Mouse (Mus musculus): ENCODE results near the gene Gphb5.
A peak's percentile ranks its signal among the peaks of the same experiment; 100 is the strongest.

Gphb5 gene

DNA sequence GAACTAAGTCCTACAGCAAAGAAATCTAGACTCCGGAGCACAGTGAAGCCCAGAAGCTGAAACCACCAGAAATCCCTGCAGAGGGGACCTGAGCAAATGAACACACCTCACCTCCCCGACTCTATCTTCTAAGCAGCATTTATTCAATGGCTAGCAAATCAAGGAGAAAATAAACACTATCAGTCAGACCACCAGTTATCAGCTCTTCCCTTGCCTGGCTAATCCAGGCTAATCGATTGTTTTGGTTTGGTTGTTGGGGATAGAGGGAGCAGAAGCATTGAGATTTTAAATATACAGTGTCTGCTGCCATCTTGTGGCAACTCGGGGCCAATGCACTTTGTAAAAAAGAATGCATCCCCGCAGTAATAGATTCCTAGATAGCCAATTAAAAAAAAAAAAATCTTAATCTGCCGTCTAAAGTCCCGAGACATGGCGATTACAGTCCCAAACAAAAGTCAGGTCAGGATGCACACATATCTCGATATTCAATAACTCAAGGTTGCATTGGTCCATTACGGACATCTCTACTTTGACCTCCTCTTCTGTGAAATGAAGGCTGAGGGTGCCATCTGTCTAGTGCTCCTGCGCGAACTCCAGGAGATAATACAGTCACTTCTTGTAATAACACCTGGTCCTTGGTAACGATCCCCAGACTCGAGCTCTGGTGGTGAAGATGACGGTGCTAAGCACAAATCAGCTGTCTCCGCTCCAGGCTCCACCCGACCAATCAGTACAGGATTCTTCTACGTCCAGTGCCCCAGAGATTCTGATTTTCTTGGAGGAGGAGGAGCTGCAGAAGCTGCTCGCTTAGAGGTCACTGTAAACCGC lies 27.1 kb downstream of the Gphb5 start:
- peak; percentile 61 to 79 for DNase-seq

DNA sequence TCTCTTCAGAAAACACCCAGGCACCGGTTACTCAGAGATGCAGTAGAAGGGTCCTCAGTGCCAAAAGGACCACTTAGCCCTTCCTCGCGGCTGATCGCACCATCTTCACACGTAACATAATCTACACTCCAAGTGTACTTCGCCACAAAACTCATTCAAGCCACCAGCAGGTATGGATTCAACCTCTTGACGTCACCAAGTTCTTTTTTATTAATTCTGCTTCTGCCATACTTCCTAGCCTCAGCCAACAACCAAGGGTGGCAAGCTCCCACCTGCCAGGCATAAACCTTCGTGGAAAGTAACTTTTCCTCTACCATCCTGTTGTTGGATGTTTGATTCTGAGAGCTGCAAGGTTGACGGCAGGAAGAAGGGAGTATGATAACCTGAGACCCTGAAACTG lies 28.1 kb downstream of the Gphb5 start:
- no peak for DNase-seq

DNA sequence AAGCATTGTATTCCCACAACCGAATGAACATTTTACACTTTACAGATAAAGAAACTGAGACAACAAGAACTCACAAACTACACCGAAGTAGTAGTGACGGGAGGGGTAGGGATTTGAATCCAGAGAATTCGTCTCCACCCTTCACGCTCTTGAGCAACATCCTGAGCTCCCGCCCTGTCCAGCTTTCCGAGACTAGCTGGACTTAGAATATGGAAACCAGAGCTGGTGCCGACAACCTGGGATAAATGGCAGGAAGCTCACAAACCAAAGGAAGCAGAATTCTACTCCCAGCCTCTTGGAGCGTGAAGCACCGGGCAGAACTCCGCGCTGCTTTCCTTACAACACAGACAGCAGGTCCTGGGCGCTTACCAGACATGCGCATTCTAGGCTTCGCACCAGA lies 28.7 kb downstream of the Gphb5 start:
- no peak for DNase-seq

DNA sequence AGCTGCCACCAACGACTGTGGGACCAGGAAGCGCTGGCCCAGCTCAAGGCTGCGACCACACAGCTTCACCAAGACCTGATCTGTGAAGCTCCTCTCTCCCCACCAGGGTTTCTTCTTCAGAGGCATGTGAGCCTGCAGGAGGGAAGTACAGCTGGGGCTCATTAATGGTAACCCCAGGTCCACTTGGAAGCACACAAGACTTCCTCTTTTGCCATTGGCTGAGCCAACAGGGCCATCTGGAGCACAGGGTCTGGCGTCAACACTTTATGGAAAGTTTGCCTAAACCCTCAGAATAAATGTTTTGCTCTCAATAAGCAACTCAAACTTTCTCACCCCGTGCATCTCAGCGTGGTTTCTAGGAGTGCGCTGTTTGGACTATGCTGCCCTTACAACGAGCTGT lies 29.4 kb downstream of the Gphb5 start:
- no peak for DNase-seq

DNA sequence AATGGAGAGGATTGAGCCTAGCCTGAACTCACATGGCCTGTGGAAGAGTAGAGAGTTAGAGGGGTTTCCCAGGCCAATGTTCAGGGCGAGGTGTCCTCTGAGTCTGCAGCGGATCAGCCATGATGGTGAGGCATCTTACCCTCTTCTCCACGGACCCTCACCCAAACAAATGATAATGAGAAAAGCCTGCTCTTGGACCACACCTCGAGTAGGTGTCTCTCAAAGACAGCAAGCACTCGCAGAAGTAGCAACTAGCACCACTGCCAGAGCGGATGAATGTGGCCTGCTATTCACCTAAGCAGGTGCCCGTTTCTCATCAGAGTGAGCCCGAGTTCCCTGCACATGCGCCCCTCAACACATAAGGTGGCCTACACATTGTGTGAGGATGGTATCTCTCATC lies 29.9 kb downstream of the Gphb5 start:
- no peak for DNase-seq

DNA sequence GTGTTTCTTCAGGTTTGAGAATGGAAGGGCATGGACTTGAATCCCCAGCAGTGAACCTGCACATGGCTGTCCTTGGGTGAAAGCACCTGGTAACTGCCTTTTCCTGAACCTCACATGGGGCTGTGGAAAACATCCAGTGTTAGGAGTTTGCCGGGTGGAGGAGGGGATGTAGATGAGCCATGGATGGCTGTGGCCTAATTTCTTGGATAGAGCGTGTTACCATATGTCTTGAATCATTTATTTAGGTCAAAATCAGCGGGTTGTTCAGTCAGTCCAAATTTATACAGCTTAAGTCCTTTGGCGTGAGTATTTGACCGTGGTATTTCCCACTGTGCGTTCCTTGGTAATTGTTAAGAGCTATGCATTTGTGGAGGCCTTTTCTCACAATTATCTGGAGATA lies 40.5 kb downstream of the Gphb5 start:
- peak; percentile 53 to 78 for DNase-seq

DNA sequence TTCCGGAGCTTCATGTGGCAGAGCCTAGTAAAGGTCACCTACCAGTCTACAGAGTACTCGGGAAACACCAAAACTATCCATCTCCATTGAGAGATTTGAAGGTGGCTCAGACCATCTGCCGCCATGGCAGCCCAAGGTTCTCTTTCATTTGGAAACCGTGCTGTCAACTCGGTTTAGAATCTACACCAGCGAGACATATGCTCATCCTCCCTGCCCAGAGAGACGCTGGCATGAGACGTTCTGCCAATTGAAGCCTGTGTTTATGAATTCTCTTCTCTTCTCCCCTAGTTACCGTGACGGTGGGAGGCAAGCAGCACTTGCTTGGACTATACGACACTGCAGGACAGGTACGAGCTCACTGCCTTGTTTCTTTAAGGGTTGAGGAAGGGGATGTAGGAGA lies 41.5 kb downstream of the Gphb5 start:
- peak; percentile 74 to 84 for DNase-seq

DNA sequence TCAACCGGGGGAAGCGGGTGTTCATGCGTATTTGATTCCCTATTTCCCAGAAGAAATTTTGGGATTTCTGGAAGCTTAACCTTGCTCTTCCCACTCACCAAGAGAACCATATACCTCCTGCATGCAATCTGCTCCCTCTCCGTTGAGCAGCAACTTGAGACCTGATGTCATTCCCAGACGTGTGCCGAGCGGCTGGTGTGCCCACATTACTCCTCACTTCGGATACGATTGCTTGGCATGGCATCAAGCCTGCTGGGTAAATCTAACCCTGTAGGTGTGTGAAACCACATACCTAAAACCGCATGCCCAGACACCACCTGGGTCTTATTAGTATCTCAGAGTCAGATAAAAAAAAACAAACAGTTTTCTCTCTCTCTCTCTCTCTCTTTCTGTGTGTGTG lies 42.1 kb downstream of the Gphb5 start:
- peak; percentile 55 to 60 for DNase-seq

DNA sequence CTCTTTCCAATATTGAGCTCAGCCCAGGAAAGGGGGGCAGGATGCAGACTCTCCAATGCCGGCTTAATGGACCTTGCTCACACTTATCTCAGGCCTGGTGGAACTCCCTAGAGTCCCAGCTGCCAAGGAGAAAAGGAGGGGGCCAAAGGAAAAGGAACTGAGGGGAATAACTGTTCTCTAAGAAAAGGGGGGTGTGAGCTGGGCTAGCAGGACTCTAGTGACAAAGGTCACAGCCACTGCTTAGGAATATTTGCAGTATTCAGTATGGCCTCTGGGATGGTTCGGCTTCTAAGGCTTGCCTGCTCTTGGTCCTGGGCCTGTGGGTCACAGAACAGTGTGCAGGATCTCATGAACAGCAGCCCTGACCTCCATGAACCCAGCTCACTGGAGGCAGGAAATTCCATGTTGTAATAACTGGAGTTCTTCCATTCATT lies 47.1 kb downstream of the Gphb5 start:
- DNase-seq, result no peak

DNA sequence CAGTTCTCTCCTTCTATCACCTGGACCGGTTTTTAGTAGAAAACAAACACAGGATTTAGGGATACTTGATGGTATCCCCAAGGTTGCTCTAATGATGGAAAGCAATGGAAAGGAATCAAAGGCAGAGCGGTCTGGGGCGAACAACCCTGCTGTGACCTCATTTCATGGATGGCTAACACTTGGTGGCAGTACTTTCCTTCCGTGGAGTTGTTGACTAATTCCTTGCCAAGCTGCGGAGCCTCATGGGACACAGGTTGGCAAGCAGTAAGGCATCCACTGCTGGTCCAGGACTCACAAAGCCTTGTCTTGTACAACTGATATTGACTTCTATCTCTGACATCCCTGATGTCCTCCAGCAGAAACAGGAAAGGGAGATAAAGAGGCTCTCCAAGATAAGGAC lies 48.1 kb downstream of the Gphb5 start:
- DNase-seq, result peak; percentile 71 to 77

DNA sequence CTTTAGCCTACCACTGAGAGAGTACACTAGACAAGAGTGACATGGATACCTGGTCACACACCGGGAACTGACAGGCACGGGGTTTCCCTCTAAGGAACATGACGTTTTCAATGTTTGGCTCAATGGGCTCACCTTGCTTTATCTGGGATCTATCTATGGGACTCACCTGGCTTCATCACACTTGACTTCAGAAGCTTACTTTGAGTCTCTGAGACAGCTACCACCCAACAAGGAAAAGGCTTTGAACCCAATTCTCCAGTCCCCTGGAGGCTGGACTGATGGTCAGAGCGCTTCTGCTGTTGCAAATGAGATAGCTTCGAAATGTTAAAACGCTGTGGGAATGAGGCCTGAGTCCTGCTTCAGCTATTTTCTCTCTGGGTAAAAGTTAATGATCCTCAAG lies 49.2 kb downstream of the Gphb5 start:
- no peak for DNase-seq

DNA sequence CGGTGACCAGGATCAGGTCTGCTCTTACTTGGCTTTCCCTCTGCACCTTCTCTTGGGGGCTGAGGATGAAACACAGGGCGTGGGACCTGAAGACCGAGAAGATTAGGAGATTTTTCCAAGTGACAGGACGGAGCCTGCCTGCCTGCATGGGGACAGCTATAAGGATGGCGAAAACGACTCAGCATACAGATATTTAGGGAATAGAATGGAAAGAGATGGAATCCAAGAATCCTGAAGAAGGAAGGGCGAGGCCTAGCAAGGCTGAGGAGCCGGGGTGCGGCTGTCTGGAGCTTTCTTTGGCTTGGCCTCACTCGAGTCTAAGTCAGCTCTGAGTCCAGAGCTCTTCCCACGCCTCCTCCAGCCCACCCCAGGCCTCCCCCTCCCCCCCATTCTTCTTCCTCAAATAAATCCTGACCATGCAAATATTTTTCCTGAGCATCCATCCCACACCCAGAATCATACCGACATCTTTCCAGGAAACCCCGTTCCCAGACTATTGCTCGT lies 50.9 kb downstream of the Gphb5 start:
- no peak for DNase-seq

DNA sequence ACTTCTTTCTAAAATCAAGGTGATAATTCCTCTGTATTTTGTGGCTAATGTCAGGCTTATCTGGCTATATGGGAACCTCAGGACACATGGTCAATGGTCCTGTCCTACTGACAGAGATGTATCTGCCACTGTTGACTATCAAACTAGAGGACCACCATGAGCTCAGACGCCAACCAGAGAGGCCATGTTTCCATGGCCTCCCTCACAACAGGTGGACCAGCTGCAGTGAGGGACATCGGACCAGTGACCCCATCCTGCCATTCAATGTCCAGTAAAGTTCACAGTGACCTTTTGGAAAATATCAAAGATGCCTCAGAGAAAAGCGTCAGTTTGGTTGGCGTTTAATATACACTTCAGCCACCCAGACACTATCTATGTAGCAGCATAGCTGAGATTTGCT lies 52.2 kb downstream of the Gphb5 start:
- DNase-seq, result no peak

DNA sequence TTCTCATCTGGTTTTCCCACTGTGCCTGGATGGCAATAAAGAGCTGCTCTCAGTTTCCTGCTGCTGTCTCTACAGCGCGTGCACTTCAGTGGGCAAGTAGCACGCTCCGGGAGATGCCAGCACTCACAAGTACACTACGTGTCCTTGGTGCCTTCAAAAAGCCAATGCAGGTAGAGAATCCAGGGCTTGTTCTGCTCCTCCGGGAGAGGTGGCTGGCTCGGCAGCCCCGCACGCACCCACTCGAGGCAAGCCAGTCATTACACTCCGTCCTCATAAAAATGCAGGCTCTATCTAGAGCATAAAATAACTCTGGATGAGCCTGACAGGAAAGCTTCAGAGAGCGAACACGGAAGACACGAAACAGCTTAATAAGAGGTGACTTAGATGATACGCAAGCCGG lies 54.1 kb downstream of the Gphb5 start:
- no peak for DNase-seq
